Mouse (Mus musculus) testis, adult 2 months (tissue): ENCODE data around the gene Gm20388. TPM values are rescaled to one million over a fixed set of nuclear protein-coding genes. Genes with fewer than 3 reads are reported as not detected.

Experiments
- H3K27ac ChIP-seq: fragments of 200-500 bp; 2 replicates; pipeline ENCODE4 v1.5.1; 2012; ENCODE audit warnings: low read depth, low read length; ENCODE audit not compliant: control insufficient read depth, insufficient read depth
- H3K27me3 ChIP-seq: fragments of 200-500 bp; 2 replicates; pipeline ENCODE4 v1.6.1; 2012; ENCODE audit warnings: mild to moderate bottlenecking, low read length, moderate library complexity; ENCODE audit not compliant: control insufficient read depth, insufficient read depth
- H3K36me3 ChIP-seq: fragments of 200-500 bp; 2 replicates; pipeline ENCODE4 v1.6.1; 2012; ENCODE audit warnings: mild to moderate bottlenecking, low read length; ENCODE audit not compliant: control insufficient read depth, insufficient read depth
- H3K4me1 ChIP-seq: fragments of 200-500 bp; 2 replicates; pipeline ENCODE4 v1.6.1; 2012; ENCODE audit warnings: low read length; ENCODE audit not compliant: control insufficient read depth, insufficient read depth
- H3K4me3 ChIP-seq: fragments of 200-500 bp; 2 replicates; pipeline ENCODE4 v1.5.1; 2012; ENCODE audit warnings: low read depth, mild to moderate bottlenecking, low read length, moderate library complexity, mixed read lengths; ENCODE audit not compliant: control insufficient read depth
- CTCF ChIP-seq: fragments of 200-500 bp; IDR thresholded peaks from 2 replicates; pipeline ENCODE4 v1.5.1; 2012; ENCODE audit warnings: low read depth, mild to moderate bottlenecking, inconsistent platforms, low read length, moderate library complexity; ENCODE audit not compliant: control insufficient read depth, insufficient read depth, insufficient replicate concordance
- POLR2A ChIP-seq: fragments of 200-500 bp; IDR thresholded peaks from 2 replicates; pipeline ENCODE4 v1.6.1; 2012; ENCODE audit warnings: low read depth, mild to moderate bottlenecking, inconsistent platforms, low read length, moderate library complexity; ENCODE audit not compliant: control insufficient read depth
- polyA plus RNA-seq: library from polyadenylated mRNA; depleted of rRNA; stranded (reverse); fragments of >200 nt; gene quantifications from 2 replicates; pipeline ENCODE4 v1.2.3, GENCODE M21; 2012

Gm20388 gene
- polyA plus RNA-seq, 1 experiment, result 5.6 TPM

GRCm38 (mm10) chr8:120273430-120273829, 362.8 kb downstream of the Gm20388 start:
- Histone ChIP-seq H3K36me3 (no peaks in the 10 kb centered on the region), H3K27ac (no peak overlapping the region), H3K4me1 (peaks cover 27% of the 10 kb centered on the region), H3K27me3 (no peaks in the 10 kb centered on the region), H3K4me3 (no peak overlapping the region)
- no peak for TF ChIP-seq POLR2A

- no peak for TF ChIP-seq POLR2A
- no peak for TF ChIP-seq CTCF
- no peaks in the 10 kb centered on the region for H3K27me3 ChIP-seq
- H3K4me1 ChIP-seq, result peaks cover 20% of the 10 kb centered on the region
- no peak overlapping the region for H3K27ac ChIP-seq
- no peaks in the 10 kb centered on the region for H3K36me3 ChIP-seq
- peak overlapping the region; percentile 65 for H3K4me3 ChIP-seq
These were observed 365.6 kb downstream of the Gm20388 start for GRCm38 (mm10) chr8:120276051-120276890.

- peaks cover 20% of the 10 kb centered on the region for H3K4me1 ChIP-seq
- H3K36me3 ChIP-seq, result no peaks in the 10 kb centered on the region
- no peaks in the 10 kb centered on the region for H3K27me3 ChIP-seq
- TF ChIP-seq CTCF, result no peak
- H3K27ac ChIP-seq, result no peak overlapping the region; the same call in 1 of the 2 replicates
- H3K4me3 ChIP-seq, result peak overlapping the region; percentile 65
These were observed 366.3 kb downstream of the Gm20388 start for GRCm38 (mm10) chr8:120276891-120277426.

GRCm38 (mm10) chr8:120278009-120278408, 367.4 kb downstream of the Gm20388 start:
- peaks cover 20% of the 10 kb centered on the region for H3K4me1 ChIP-seq
- H3K36me3 ChIP-seq, result no peaks in the 10 kb centered on the region
- no peaks in the 10 kb centered on the region for H3K27me3 ChIP-seq
- no peak for TF ChIP-seq CTCF
- TF ChIP-seq POLR2A, result no peak
- no peak overlapping the region for H3K4me3 ChIP-seq
- H3K27ac ChIP-seq, result no peak overlapping the region

- Histone ChIP-seq H3K27me3 (no peaks in the 10 kb centered on the region), H3K4me3 (no peak overlapping the region), H3K27ac (no peak overlapping the region), H3K36me3 (no peaks in the 10 kb centered on the region), H3K4me1 (peaks cover 20% of the 10 kb centered on the region)
- TF ChIP-seq CTCF (no peak), POLR2A (no peak)
These were observed 368.8 kb downstream of the Gm20388 start for GRCm38 (mm10) chr8:120279418-120279817.

- Histone ChIP-seq H3K27me3 (no peaks in the 10 kb centered on the region), H3K4me1 (peaks cover 11% of the 10 kb centered on the region), H3K36me3 (no peaks in the 10 kb centered on the region), H3K4me3 (no peak overlapping the region), H3K27ac (no peak overlapping the region)
- peak; percentile 58; the same call in 1 of the 2 replicates for TF ChIP-seq CTCF
- no peak for TF ChIP-seq POLR2A
These were observed 370.8 kb downstream of the Gm20388 start for GRCm38 (mm10) chr8:120281487-120281886.

GRCm38 (mm10) chr8:120282465-120282864, 371.8 kb downstream of the Gm20388 start:
- H3K36me3 ChIP-seq, result no peaks in the 10 kb centered on the region
- H3K27ac ChIP-seq, result no peak overlapping the region
- peaks cover 2% of the 10 kb centered on the region; the same call in 1 of the 2 replicates for H3K4me1 ChIP-seq
- TF ChIP-seq POLR2A, result no peak
- TF ChIP-seq CTCF, result no peak
- H3K27me3 ChIP-seq, result no peaks in the 10 kb centered on the region
- H3K4me3 ChIP-seq, result no peak overlapping the region

GRCm38 (mm10) chr8:120284265-120284664, 373.6 kb downstream of the Gm20388 start:
- Histone ChIP-seq H3K4me1 (no peaks in the 10 kb centered on the region; the same call in none of the 2 replicates), H3K27me3 (no peaks in the 10 kb centered on the region), H3K36me3 (no peaks in the 10 kb centered on the region), H3K4me3 (no peak overlapping the region), H3K27ac (no peak overlapping the region)
- TF ChIP-seq POLR2A, result no peak
- no peak for TF ChIP-seq CTCF
